Mouse (Mus musculus) adrenal gland, adult 18-20 months (tissue): ENCODE data around the gene 0610030E20Rik. TPM values are rescaled to one million over a fixed set of nuclear protein-coding genes. Genes with fewer than 3 reads are reported as not detected.
A peak's percentile ranks its signal among the peaks of the same experiment; 100 is the strongest.

ENCODE experiments used
- DNase-seq, 2 experiments: peaks; one replicate each; pipeline ENCODE4 v3.0.0; 2021 to 2022; ENCODE audit warnings: low spot score in 2 of 2
- total RNA-seq, 2 experiments: library from RNA; stranded (reverse); gene quantifications; 1 replicate in 1 of 2; 2 replicates in 1 of 2; pipeline ENCODE4 v1.2.3; 2021

Gene 0610030E20Rik
- total RNA-seq, 2 experiments from 2014 or later = 24.2 to 33.2 TPM

- no peak for DNase-seq
Observed at GRCm38 (mm10) chr6:72346261-72346660, 856 bp upstream of the 0610030E20Rik start.

- no peak for DNase-seq
Observed at GRCm38 (mm10) chr6:72348411-72348810, 1.3 kb downstream of the 0610030E20Rik start.

GRCm38 (mm10) chr6:72350214-72350613, 3.1 kb downstream of the 0610030E20Rik start:
- DNase-seq = no peak

- DNase-seq = no peak
Observed at GRCm38 (mm10) chr6:72352636-72353405, 5.7 kb downstream of the 0610030E20Rik start.

- DNase-seq = no peak
Observed at GRCm38 (mm10) chr6:72354025-72354424, 6.9 kb downstream of the 0610030E20Rik start.

- peak; percentile 75 to 77 for DNase-seq
Observed at GRCm38 (mm10) chr6:72355066-72355911, 8.2 kb downstream of the 0610030E20Rik start, which contains the start of gene Tmem150a. Gene Tmem150a (plus strand): TSS chr6:72355447.

GRCm38 (mm10) chr6:72356001-72356532, 8.9 kb downstream of the 0610030E20Rik start:
- DNase-seq = no peak

- no peak for DNase-seq
Observed at GRCm38 (mm10) chr6:72357164-72358079, 10.3 kb downstream of the 0610030E20Rik start.

GRCm38 (mm10) chr6:72358086-72358764, 11.1 kb downstream of the 0610030E20Rik start:
- no peak for DNase-seq

- no peak for DNase-seq
Observed at GRCm38 (mm10) chr6:72359343-72359742, 12.2 kb downstream of the 0610030E20Rik start.

GRCm38 (mm10) chr6:72359891-72360598, 12.9 kb downstream of the 0610030E20Rik start:
- no peak for DNase-seq

- no peak for DNase-seq
Observed at GRCm38 (mm10) chr6:72360599-72360935, 13.4 kb downstream of the 0610030E20Rik start.

- DNase-seq = no peak
Observed at GRCm38 (mm10) chr6:72361121-72361551, 14.0 kb downstream of the 0610030E20Rik start.

GRCm38 (mm10) chr6:72362132-72363028, 15.3 kb downstream of the 0610030E20Rik start:
- DNase-seq = peak; percentile 86

GRCm38 (mm10) chr6:72364009-72364408, 16.9 kb downstream of the 0610030E20Rik start:
- DNase-seq = no peak

GRCm38 (mm10) chr6:72364985-72365384, 17.9 kb downstream of the 0610030E20Rik start:
- DNase-seq = no peak

- DNase-seq = no peak
Observed at GRCm38 (mm10) chr6:72366304-72366703, 19.2 kb downstream of the 0610030E20Rik start.

GRCm38 (mm10) chr6:72366844-72367443, 19.8 kb downstream of the 0610030E20Rik start, which contains the start of gene Rnf181:
Gene Rnf181 (minus strand): TSS chr6:72366956.
- no peak for DNase-seq
